18 mouse cellular contexts compared by ENCODE assay signal in genomic region chr8:127698404-127698803, GRCm38 (mm10).
DNase-seq lines count a peak whose midpoint lies in the region; ATAC-seq lines count a peak whose summit lies in the region.
"Had no signal": no experiment of that assay in that cellular context is flagged by ENCODE, and none has a peak within 500 bp of the region (broad histone marks: within the 10 kb centered on the region; RNA-seq: fewer than 3 reads in every experiment).

No protein-coding gene starts in this region.

- no peak for ATAC-seq in heart, embryonic 11.5 days (replicated peaks; ENCODE audit: insufficient number of reproducible peaks, low FRiP score, low TSS enrichment)
- ATAC-seq: hindbrain, embryonic 16.5 days; liver, embryonic 12.5 days; Patski had no signal

- peak; percentile 60 for DNase-seq in adrenal gland, postnatal 10 days
- no peak for DNase-seq in adrenal gland, adult 8-10 months
- peak; percentile 43 to 61 for DNase-seq in heart, adult 18-20 months
- peak; percentile 5 to 19 for DNase-seq in right cerebral cortex, adult 2 months (ENCODE audit: low spot score in 2 of 2)
- no peak for DNase-seq in right cerebral cortex, postnatal 36 days (ENCODE audit: low spot score in 2 of 2)
- peak; percentile 38 for DNase-seq in skeletal muscle tissue, adult 2 months (ENCODE audit: low read depth, low spot score)
- no peak for DNase-seq in kidney, adult 8-10 months
- DNase-seq: cerebellum, postnatal 36 days; kidney, adult 11 months; kidney, postnatal 25 days; left cerebral cortex, postnatal 4 days had no signal

- 84% methylated on average over 4 of the region's 4 CpGs for WGBS in heart, embryonic 11.5 days (ENCODE audit: insufficient replicate concordance)

- H3K36me3 ChIP-seq in heart, embryonic 11.5 days (ENCODE audit: control insufficient read depth, insufficient read depth, low read length) = no peaks in the 10 kb centered on the region
- H3K36me3 ChIP-seq: liver, embryonic 12.5 days; midbrain, embryonic 12.5 days had no signal

- no peaks in the 10 kb centered on the region for H3K4me1 ChIP-seq in heart, embryonic 11.5 days (ENCODE audit: control insufficient read depth, insufficient read depth, low read length)
- H3K4me1 ChIP-seq: liver, embryonic 12.5 days; midbrain, embryonic 12.5 days had no signal

- H3K27ac ChIP-seq in heart, embryonic 11.5 days (ENCODE audit: low read depth, low read length) = no peak overlapping the region
- H3K27ac ChIP-seq: liver, embryonic 12.5 days; macrophage; midbrain, embryonic 12.5 days had no signal

- H3K9me3 ChIP-seq in heart, embryonic 11.5 days (replicated peaks; ENCODE audit: control insufficient read depth, low read length) = no peaks in the 10 kb centered on the region
- H3K9me3 ChIP-seq: liver, embryonic 12.5 days; midbrain, embryonic 12.5 days had no signal

- no peak overlapping the region for H3K4me3 ChIP-seq in heart, embryonic 11.5 days (ENCODE audit: low read depth, low read length)
- H3K4me3 ChIP-seq: liver, embryonic 12.5 days; midbrain, embryonic 12.5 days; myocyte had no signal

- no peaks in the 10 kb centered on the region for H3K27me3 ChIP-seq in heart, embryonic 11.5 days (ENCODE audit: control insufficient read depth, insufficient read depth, low read length)
- H3K27me3 ChIP-seq: liver, embryonic 12.5 days; midbrain, embryonic 12.5 days; Patski had no signal

- H3K9ac ChIP-seq in heart, embryonic 11.5 days (ENCODE audit: low read depth, low read length) = no peak overlapping the region
- H3K9ac ChIP-seq: liver, embryonic 12.5 days; midbrain, embryonic 12.5 days had no signal

- H3K4me2 ChIP-seq in heart, embryonic 11.5 days = no peak overlapping the region
- H3K4me2 ChIP-seq: liver, embryonic 12.5 days; midbrain, embryonic 12.5 days had no signal

Comparison
In these comparisons a context has a peak if more than half of its experiments do, and no peak if none do; other contexts are left out.
1. DNase-seq: peak in adrenal gland, postnatal 10 days (single experiment), heart, adult 18-20 months (2 of 2), right cerebral cortex, adult 2 months (2 of 2) and skeletal muscle tissue, adult 2 months (single experiment); none in adrenal gland, adult 8-10 months (single experiment), right cerebral cortex, postnatal 36 days (0 of 2) and kidney, adult 8-10 months (0 of 2).